Mouse (Mus musculus): ENCODE measurements around the gene 2610528J11Rik. TPM values are rescaled to one million over a fixed set of nuclear protein-coding genes. Genes with fewer than 3 reads are reported as not detected.
"Not testable (repeated sequence)": the region's sequence is repeated elsewhere in the genome, so short reads cannot be mapped to it uniquely, and the experiment has no call there.

2610528J11Rik gene
- polyA plus RNA-seq, 2 experiments = 4.3 to 10.9 TPM

DNA sequence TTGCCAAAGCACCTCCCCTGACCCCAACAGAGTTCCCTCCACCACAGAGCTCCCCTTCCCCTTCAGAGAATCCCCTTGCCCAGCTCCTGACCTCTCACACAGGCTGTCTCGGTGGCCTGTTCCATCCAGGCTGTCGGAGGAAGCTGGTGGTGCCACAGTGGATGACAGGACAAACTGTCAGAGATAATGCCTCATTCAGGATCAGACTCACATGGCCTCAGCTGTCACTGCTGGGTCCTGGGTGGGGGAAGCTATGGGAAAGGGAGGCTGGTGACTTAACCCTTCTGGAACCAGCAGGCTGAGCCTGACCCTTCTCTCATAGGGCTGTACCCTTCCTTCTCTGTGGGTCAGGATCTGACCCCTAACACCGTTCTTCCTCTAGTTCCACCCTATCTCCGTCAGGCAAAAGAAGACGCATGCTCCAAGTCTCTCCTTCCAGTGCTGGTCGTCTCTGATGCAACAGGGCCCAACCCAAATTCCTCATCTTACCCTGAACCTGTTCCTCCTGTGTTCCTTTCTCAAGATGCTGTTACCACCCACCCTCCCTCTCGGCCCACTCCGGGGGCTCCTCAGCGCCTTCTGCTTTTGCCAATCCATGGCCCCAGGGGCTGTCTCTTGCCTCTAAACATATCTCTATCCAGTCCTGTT is 15.8 kb downstream of the 2610528J11Rik start:
- DNase-seq (ENCODE audit: low spot score) (no peak), ATAC-seq (ENCODE audit: low FRiP score, low read depth) (no peak)
- TF ChIP-seq POLR2A (IDR thresholded peaks at IDR 0.05; ENCODE audit: borderline replicate concordance, extremely low read depth, insufficient read depth, insufficient read length) = no peak
- Histone ChIP-seq H3K4me3 (replicated peaks; ENCODE audit: low read length) (no peak overlapping the region), H3K9ac (ENCODE audit: low read depth, low read length, severe bottlenecking) (no peak overlapping the region), H3K4me1 (ENCODE audit: control insufficient read depth, insufficient read depth, low read length) (0 out of 2 replicates have a peak, but pooled peaks cover 8% of the 10 kb centered on the region), H3K36me3 (ENCODE audit: control insufficient read depth, insufficient read depth, low read length) (no peaks in the 10 kb centered on the region), H3K27me3 (ENCODE audit: control insufficient read depth, insufficient read depth, low read length) (no peaks in the 10 kb centered on the region), H3K27ac (replicated peaks; ENCODE audit: low read depth, low read length) (no peak overlapping the region), H3K9me3 (ENCODE audit: control insufficient read depth, low read length) (peaks cover 3% of the 10 kb centered on the region; the same call in 1 of the 2 replicates), H3K4me2 (replicated peaks; ENCODE audit: low read depth, low read length, severe bottlenecking) (peak overlapping the region; percentile 60)
- WGBS = 57% methylated on average over 9 of the region's 9 CpGs

- no peaks in the 10 kb centered on the region for H3K27me3 ChIP-seq (ENCODE audit: control insufficient read depth, insufficient read depth, low read length)
- TF ChIP-seq POLR2A (IDR thresholded peaks at IDR 0.05; ENCODE audit: borderline replicate concordance, extremely low read depth, insufficient read depth, insufficient read length) = no peak
- peak overlapping the region; percentile 29 for H3K4me3 ChIP-seq (replicated peaks; ENCODE audit: low read length)
- ATAC-seq (ENCODE audit: low FRiP score, low read depth) = 0 out of 2 replicates have a peak, but pooled peaks have one; percentile 21
- peak overlapping the region; percentile 60 for H3K4me2 ChIP-seq (replicated peaks; ENCODE audit: low read depth, low read length, severe bottlenecking)
- H3K9me3 ChIP-seq (ENCODE audit: control insufficient read depth, low read length) = peaks cover 3% of the 10 kb centered on the region; the same call in 1 of the 2 replicates
- 19% methylated on average over 13 of the region's 13 CpGs for WGBS
- H3K9ac ChIP-seq (ENCODE audit: low read depth, low read length, severe bottlenecking) = no peak overlapping the region
- 0 out of 2 replicates have a peak, but pooled peaks cover 8% of the 10 kb centered on the region for H3K4me1 ChIP-seq (ENCODE audit: control insufficient read depth, insufficient read depth, low read length)
- H3K27ac ChIP-seq (replicated peaks; ENCODE audit: low read depth, low read length) = no peak overlapping the region
- no peak for DNase-seq (ENCODE audit: low spot score)
- no peaks in the 10 kb centered on the region for H3K36me3 ChIP-seq (ENCODE audit: control insufficient read depth, insufficient read depth, low read length)
Observed at GRCm38 (mm10) chr4:118543158-118543530, 16.3 kb downstream of the 2610528J11Rik start.

- H3K4me3 ChIP-seq (replicated peaks; ENCODE audit: low read length) = peak within 1 kb of the TSS; percentile 29
- 0 out of 2 replicates have a peak, but pooled peaks cover 8% of the 10 kb centered on the region for H3K4me1 ChIP-seq (ENCODE audit: control insufficient read depth, insufficient read depth, low read length)
- H3K27ac ChIP-seq (replicated peaks; ENCODE audit: low read depth, low read length) = no peak within 1 kb of the TSS
- 4% methylated on average over 24 of the region's 24 CpGs for whole genome bisulfite sequencing
- no peak within 1 kb of the TSS; the same call in 1 of the 2 replicates for H3K9ac ChIP-seq (ENCODE audit: low read depth, low read length, severe bottlenecking)
- peak; percentile 36 for ATAC-seq (ENCODE audit: low FRiP score, low read depth)
- H3K27me3 ChIP-seq (ENCODE audit: control insufficient read depth, insufficient read depth, low read length) = no peaks in the 10 kb centered on the region
- no peaks in the 10 kb centered on the region for H3K36me3 ChIP-seq (ENCODE audit: control insufficient read depth, insufficient read depth, low read length)
- TF ChIP-seq POLR2A (IDR thresholded peaks at IDR 0.05; ENCODE audit: borderline replicate concordance, extremely low read depth, insufficient read depth, insufficient read length) = no peak
- H3K9me3 ChIP-seq (ENCODE audit: control insufficient read depth, low read length) = peaks cover 3% of the 10 kb centered on the region; the same call in 1 of the 2 replicates
- DNase-seq (ENCODE audit: low spot score) = peak; percentile 38
- H3K4me2 ChIP-seq (replicated peaks; ENCODE audit: low read depth, low read length, severe bottlenecking) = peak within 1 kb of the TSS; percentile 60
Observed at GRCm38 (mm10) chr4:118543592-118544260, 16.9 kb downstream of the 2610528J11Rik start, which contains the start of gene Tmem125. Gene Tmem125 (minus strand): TSS chr4:118544044.

- Histone ChIP-seq H3K9ac (ENCODE audit: low read depth, low read length, severe bottlenecking) (no peak overlapping the region), H3K4me1 (ENCODE audit: control insufficient read depth, insufficient read depth, low read length) (0 out of 2 replicates have a peak, but pooled peaks cover 8% of the 10 kb centered on the region), H3K9me3 (ENCODE audit: control insufficient read depth, low read length) (peaks cover 3% of the 10 kb centered on the region; the same call in 1 of the 2 replicates), H3K4me2 (replicated peaks; ENCODE audit: low read depth, low read length, severe bottlenecking) (peak overlapping the region; percentile 60; the same call in 1 of the 2 replicates), H3K27ac (replicated peaks; ENCODE audit: low read depth, low read length) (no peak overlapping the region), H3K36me3 (ENCODE audit: control insufficient read depth, insufficient read depth, low read length) (no peaks in the 10 kb centered on the region), H3K4me3 (replicated peaks; ENCODE audit: low read length) (0 out of 2 replicates have a peak overlapping the region, but pooled peaks have one; percentile 29), H3K27me3 (ENCODE audit: control insufficient read depth, insufficient read depth, low read length) (no peaks in the 10 kb centered on the region)
- 78% methylated on average over 14 of the region's 14 CpGs for WGBS
- no peak for DNase-seq (ENCODE audit: low spot score)
- no peak for TF ChIP-seq POLR2A (IDR thresholded peaks at IDR 0.05; ENCODE audit: borderline replicate concordance, extremely low read depth, insufficient read depth, insufficient read length)
- ATAC-seq (ENCODE audit: low FRiP score, low read depth) = no peak
Observed at GRCm38 (mm10) chr4:118544441-118545127, 17.8 kb downstream of the 2610528J11Rik start.

DNA sequence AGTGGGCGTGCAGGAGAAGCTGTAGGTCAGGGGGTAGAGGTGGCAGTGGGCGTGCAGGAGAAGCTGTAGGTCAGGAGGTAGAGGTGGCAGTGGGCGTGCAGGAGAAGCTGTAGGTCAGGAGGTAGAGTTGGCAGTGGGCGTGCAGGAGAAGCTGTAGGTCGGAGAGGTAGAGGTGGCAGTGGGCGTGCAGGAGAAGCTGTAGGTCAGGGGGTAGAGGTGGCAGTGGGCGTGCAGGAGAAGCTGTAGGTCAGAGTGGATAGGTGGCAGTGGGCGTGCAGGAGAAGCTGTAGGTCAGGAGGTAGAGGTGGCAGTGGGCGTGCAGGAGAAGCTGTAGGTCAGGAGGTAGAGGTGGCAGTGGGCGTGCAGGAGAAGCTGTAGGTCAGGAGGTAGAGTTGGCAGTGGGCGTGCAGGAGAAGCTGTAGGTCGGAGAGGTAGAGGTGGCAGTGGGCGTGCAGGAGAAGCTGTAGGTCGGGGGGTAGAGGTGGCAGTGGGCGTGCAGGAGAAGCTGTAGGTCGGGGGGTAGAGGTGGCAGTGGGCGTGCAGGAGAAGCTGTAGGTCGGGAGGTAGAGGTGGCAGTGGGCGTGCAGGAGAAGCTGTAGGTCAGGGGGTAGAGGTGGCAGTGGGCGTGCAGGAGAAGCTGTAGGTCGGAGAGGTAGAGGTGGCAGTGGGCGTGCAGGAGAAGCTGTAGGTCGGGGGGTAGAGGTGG is 20.8 kb downstream of the 2610528J11Rik start:
- not testable (repeated sequence) for H3K4me3 ChIP-seq (replicated peaks; ENCODE audit: low read length); H3K27me3 ChIP-seq (ENCODE audit: control insufficient read depth, insufficient read depth, low read length); DNase-seq (ENCODE audit: low spot score); H3K9me3 ChIP-seq (ENCODE audit: control insufficient read depth, low read length); H3K4me1 ChIP-seq (ENCODE audit: control insufficient read depth, insufficient read depth, low read length); H3K27ac ChIP-seq (replicated peaks; ENCODE audit: low read depth, low read length); H3K36me3 ChIP-seq (ENCODE audit: control insufficient read depth, insufficient read depth, low read length); ATAC-seq (ENCODE audit: low FRiP score, low read depth); H3K4me2 ChIP-seq (replicated peaks; ENCODE audit: low read depth, low read length, severe bottlenecking); H3K9ac ChIP-seq (ENCODE audit: low read depth, low read length, severe bottlenecking)
- 87% methylated on average over 22 of the region's 23 CpGs for WGBS

DNA sequence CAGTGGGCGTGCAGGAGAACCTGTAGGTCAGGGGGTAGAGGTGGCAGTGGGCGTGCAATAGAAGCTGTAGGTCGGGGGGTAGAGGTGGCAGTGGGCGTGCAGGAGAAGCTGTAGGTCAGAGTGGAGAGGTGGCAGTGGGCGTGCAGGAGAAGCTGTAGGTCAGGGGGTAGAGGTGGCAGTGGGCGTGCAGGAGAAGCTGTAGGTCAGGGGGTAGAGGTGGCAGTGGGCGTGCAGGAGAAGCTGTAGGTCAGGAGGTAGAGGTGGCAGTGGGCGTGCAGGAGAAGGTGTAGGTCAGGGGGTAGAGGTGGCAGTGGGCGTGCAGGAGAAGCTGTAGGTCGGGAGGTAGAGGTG is 21.3 kb downstream of the 2610528J11Rik start:
- H3K9me3 ChIP-seq (ENCODE audit: control insufficient read depth, low read length); H3K4me2 ChIP-seq (replicated peaks; ENCODE audit: low read depth, low read length, severe bottlenecking); H3K4me3 ChIP-seq (replicated peaks; ENCODE audit: low read length); H3K9ac ChIP-seq (ENCODE audit: low read depth, low read length, severe bottlenecking); H3K27ac ChIP-seq (replicated peaks; ENCODE audit: low read depth, low read length); H3K36me3 ChIP-seq (ENCODE audit: control insufficient read depth, insufficient read depth, low read length); H3K27me3 ChIP-seq (ENCODE audit: control insufficient read depth, insufficient read depth, low read length); ATAC-seq (ENCODE audit: low FRiP score, low read depth); H3K4me1 ChIP-seq (ENCODE audit: control insufficient read depth, insufficient read depth, low read length): not testable (repeated sequence)
- peak; percentile 55 for DNase-seq (ENCODE audit: low spot score)
- 87% methylated on average over 10 of the region's 10 CpGs for WGBS

Measured in limb, embryonic 14.5 days (tissue).